Mouse (Mus musculus) adrenal gland, adult 8-10 months (tissue): ENCODE results near the gene Gldn. TPM values are rescaled to one million over a fixed set of nuclear protein-coding genes. Genes with fewer than 3 reads are reported as not detected.

Experiments
- DNase-seq: peaks from one replicate; pipeline ENCODE4 v3.0.0; 2022
- total RNA-seq, 4 experiments: library from RNA; stranded (reverse); gene quantifications; 2 replicates each; pipeline ENCODE4 v1.2.4; 2022

Gldn gene
- 10 to 100 TPM in 2 of 4 experiments, 1 to 10 TPM in 2; 7.0 to 14.0 (median 9.5) TPM for total RNA-seq

- DNase-seq: peak; percentile 19
These were observed at the start of gene Gldn for GRCm38 (mm10) chr9:54286331-54286987. TSS of gene Gldn (plus strand) at chr9:54286486.

GRCm38 (mm10) chr9:54244869-54245665, 41.2 kb upstream of the Gldn start:
- no peak for DNase-seq

DNA sequence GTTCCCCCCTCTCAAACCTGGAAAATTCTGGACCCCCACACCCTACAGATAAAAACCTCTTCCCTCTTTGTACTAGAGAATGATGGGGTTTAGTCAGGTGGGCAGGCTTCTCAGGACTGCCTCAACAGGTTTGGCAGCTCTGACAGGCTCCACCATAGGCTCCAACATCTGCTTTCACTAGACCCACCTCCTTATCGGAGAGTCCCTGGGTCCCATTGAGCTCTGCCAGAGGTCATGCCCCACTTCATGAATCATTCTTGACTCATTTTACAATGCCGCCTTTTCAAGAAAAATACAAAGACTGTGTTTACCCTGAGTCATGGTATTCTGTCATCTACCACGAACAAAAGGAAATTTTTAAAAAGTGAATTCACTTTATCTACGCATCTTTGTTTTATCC, 21.5 kb upstream of the Gldn start:
- DNase-seq: no peak

DNA sequence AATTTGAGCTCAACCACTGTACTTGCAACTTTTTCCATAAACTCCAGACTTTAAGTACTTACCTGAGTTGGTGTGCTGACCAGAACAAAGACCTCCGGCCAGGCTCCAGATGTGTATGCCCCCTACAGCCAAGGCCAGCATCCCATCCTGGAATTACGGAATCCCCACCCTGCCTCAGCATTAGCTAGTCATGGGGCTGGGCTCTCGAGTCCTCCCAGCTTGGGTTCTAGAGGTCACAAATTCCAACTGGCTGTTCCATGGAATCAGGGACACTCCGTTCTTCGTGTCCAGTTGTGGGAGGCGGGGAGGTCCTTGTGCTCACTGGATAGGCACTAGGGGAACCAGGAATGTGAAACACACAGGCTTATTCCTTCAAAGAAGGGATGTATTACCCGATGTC, 18.3 kb upstream of the Gldn start, which contains the start of gene Cyp19a1:
Gene Cyp19a1, minus strand, starts transcription at position 101 of the 400 bp plus-strand sequence.
- no peak for DNase-seq

DNA sequence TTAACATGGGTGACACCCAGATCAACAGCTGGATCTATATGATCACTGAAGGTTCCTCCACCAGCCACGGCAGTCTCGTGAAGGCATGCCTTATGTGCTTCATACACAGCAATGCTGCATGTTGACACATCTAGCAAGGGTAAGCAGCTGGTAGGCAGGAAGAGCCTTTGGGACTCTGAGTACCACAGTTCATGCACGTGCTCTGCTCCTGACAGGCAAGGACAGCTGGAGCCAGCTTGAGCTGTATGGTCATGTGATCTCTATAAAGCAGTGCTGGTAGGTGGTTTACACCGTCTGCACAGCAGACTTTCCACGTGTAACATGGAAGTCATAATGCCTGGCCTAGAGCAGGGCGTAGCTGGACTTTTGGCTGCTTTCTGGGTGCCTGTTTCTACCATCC, 16.3 kb upstream of the Gldn start:
- no peak for DNase-seq

GRCm38 (mm10) chr9:54270889-54271288, 15.4 kb upstream of the Gldn start:
- no peak for DNase-seq

- no peak for DNase-seq
These were observed 11.0 kb upstream of the Gldn start for GRCm38 (mm10) chr9:54275283-54275682.

GRCm38 (mm10) chr9:54279046-54279589, 7.2 kb upstream of the Gldn start:
- no peak for DNase-seq

GRCm38 (mm10) chr9:54287804-54288203, 1.5 kb downstream of the Gldn start:
- no peak for DNase-seq

DNA sequence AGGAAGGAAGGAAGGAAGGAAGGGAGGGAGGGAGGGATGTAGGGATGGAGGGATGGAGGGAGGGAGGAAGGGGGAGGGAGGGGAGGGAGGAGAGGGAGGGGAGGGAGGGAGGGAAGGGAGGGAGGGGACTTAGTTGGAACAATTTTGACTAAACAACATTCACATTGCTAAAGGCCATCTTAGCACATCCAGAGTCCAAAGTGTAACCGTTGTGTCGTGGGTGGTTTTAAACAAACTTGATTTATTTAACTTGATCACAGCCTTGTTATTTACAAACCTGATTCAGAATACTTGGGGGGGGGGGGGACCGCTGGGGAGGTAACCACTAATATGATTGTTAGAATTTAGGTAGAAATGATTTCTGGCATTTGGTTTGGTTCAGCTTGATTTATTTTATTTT, 13.1 kb downstream of the Gldn start:
- DNase-seq: no peak

DNA sequence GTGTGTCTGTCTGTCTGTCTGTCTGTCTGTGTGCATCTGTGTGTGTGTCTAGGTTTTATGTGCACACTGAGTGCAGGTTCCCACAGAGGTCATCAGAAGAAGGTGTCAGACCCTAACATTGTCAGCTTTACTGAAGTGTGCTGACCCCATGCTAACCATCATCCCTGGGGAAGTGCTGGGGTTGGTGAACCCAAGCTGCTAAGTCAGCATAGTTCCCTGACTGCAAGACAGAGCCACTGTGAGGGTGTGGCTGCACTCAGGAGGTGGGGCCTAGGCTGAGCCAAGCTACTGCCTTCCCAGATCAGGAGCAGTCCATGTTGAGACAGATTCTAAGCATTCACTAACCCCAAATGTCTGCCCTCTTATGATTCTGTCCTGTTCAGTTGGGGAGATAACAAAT, 13.5 kb downstream of the Gldn start:
- no peak for DNase-seq

- no peak for DNase-seq
These were observed 15.0 kb downstream of the Gldn start for GRCm38 (mm10) chr9:54301255-54301654.

DNA sequence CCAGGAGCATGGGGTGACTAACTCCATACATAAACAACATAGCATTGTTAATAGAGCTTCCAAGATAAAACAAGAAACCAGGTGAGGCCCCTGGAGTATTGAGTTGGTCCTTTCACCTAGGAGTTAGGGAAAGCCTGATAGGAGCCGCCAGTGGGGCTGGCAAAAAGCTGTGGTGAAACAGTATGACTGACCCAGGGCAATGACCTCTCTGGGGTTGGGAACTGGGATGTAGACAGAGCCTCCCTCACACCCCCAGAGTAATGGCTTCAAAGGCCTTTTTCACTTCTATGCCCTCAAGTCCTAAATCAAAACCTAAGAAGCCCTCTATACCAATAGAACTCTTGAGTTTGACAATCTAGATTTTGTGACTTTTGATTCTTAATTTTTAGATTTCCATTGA, 21.9 kb downstream of the Gldn start:
- no peak for DNase-seq

DNA sequence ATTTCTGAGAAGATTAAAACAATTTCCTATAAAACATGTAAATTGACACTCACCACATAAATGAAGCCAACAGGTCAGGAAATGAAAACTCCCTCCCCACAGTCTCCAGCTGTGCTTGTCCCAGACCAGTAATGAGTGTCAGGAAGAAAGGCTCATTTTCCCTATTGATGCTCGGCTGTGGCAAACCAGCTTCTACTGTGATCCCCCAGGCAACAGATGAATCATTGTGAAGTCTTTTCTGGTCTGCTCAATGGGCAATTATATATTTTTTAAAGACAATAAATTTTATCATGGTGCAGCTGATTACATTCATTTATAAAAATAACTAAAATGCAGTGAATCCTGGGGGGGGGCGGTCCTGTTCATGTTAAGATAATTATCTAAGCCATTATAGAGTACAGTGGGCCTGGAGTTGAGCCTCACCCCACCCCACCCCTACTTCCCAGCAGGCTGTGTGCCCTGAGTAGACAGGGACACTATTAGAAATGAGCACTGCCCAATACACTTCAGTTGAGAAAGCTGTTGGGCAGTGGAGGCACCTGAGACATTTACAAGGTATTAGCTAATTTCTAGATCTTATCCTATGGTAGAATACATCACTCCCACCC, 22.6 kb downstream of the Gldn start:
- DNase-seq: no peak

GRCm38 (mm10) chr9:54316363-54316762, 30.1 kb downstream of the Gldn start:
- DNase-seq: no peak

GRCm38 (mm10) chr9:54323456-54323855, 37.2 kb downstream of the Gldn start:
- no peak for DNase-seq

- no peak for DNase-seq
These were observed 42.9 kb downstream of the Gldn start for GRCm38 (mm10) chr9:54329201-54329600.

- DNase-seq: no peak
These were observed 49.3 kb downstream of the Gldn start for GRCm38 (mm10) chr9:54335582-54335981.

GRCm38 (mm10) chr9:54336532-54337144, 50.4 kb downstream of the Gldn start:
- DNase-seq: peak; percentile 15

DNA sequence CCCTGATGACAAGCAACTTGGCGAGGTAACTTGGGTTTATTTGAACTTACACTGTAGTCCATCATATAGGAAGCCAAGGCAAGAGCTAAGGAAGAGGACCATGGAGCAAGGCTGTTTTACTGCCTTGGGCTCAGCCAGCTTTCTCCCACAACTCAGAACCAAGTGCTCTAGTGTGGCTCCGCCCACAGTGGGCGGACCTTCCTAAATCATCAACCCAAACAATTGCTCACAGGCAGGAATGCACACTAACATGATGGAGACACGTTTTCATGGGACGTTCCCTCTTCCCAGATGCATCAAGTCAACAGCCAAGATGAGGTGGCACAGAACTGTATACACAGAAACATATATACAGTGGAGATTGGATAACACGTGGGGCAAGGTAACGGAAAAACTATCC, 55.7 kb downstream of the Gldn start:
- DNase-seq: no peak

GRCm38 (mm10) chr9:54356756-54357155, 70.5 kb downstream of the Gldn start:
- DNase-seq: no peak
